Mouse (Mus musculus) activated CD4-positive, CD25-positive, alpha-beta regulatory T cell, adult 4 months (primary cell): ENCODE results near the gene Pef1. TPM values are rescaled to one million over a fixed set of nuclear protein-coding genes. Genes with fewer than 3 reads are reported as not detected.

Source experiments
- ATAC-seq: one replicate; pipeline ENCODE4 v1.8.0; 2017
- polyA plus RNA-seq, 2 experiments: library from polyadenylated mRNA; unstranded; fragments of 100-300 nt; shearing (Covaris generic); gene quantifications; one replicate each; pipeline ENCODE4 v1.2.1; 2017

Gene Pef1
- polyA plus RNA-seq, 2 experiments from 2014 or later = 28.6 to 41.4 TPM

- no peak for ATAC-seq
Observed at GRCm38 (mm10) chr4:130141786-130142185, 39.4 kb downstream of the Pef1 start.

DNA sequence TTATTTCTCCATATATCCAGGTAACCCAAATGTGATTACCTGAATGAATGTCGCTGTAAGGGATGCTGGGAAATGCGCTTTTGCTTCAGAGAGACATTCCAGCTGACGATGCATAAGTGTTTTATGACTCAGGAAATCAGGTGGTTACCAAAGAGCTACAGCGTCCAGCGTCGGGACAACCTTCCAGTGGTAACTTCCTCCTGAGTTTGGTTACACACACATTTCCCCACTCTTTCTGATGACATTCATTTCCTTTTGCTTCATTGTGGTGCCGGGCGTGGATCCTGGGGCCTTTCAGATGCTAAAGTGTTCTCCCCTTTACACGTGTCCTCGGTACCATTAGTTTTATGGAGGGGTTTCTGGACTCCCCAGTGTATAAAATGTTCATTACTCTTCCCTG, 46.0 kb downstream of the Pef1 start:
- no peak for ATAC-seq

DNA sequence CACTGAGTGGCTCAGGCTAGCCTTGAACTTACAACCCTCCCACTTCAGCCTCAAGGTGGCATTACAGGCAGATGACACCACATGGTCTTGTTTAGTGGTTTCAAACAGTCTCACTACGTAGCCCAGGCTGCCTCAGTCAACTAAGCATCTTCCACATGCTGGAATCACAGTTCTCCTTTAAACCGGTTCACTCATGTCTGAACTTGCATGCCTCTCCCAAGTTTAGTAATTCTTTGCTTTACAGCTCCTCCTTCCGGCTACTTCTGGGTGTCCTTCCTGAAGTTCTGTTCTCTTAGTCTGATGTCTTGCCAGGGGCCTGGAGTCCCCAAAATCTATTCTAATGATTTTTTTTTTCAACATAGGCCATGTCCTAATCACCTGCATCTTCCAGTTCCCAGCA, 51.9 kb downstream of the Pef1 start:
- ATAC-seq = no peak

GRCm38 (mm10) chr4:130156812-130157371, 54.5 kb downstream of the Pef1 start:
- no peak for ATAC-seq

DNA sequence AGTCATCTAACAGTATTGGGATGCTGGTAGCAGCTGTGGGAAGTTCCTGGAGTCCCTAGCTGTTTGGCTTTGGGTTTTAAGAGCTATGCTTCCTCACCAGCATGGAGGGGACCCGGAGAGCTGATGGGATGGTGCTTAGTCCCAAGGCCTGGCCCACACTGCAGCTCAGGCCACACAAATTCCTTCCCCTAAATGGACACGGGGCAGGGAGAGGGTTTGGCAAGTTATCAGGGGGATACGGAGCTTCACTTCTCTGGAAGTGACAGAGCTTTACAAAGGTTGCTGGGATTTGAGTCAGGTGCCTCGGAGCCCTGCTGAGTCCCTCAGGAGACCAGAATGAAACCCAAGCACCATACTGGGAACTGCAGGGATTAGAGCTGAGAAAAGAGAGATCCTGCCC, 59.0 kb downstream of the Pef1 start:
- ATAC-seq = no peak

- no peak for ATAC-seq
Observed at GRCm38 (mm10) chr4:130163391-130163861, 61.1 kb downstream of the Pef1 start.

DNA sequence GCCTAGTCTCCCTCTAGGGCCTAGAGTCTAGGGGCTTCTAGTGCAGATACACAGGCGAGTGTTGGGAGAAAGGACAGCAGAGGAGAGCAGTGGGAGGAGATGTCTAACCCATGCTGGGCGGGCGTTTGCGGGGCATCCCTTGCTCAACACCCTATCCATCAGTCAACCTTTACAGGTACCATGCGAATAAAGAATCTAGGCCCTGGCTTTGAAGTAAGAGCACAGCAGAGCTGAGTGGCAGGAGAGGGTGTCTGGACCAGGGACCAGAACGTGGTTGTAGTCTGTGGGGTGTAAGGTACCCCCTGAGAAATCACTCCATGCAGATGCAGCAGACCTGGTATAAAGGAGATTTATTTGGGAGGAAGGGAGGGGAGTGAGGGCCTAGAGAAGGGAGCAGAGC, 61.8 kb downstream of the Pef1 start:
- ATAC-seq = no peak

- no peak for ATAC-seq
Observed at GRCm38 (mm10) chr4:130166061-130166460, 63.7 kb downstream of the Pef1 start.

DNA sequence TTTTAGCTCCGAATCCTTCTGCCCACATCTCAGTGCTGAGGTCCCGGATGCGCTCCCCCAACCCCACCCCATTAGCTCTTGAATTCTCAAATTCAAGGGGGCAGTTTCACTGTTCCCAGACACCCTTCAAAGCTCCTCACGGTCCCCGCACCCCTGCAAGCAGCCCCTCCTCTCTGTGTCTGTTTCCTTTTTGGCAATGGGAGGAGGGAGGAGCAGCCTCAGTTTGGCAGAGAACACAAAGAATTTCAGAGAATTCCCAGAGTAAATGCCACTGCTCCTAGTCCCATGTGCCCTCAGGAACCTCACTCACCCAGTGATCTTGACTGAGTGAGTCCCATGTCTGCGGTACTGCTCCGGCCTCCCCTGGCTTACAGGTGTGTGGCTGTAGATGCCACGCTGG, 64.2 kb downstream of the Pef1 start:
- ATAC-seq = no peak

- ATAC-seq = no peak
Observed at GRCm38 (mm10) chr4:130167321-130167720, 65.0 kb downstream of the Pef1 start.

GRCm38 (mm10) chr4:130167814-130168213, 65.5 kb downstream of the Pef1 start:
- no peak for ATAC-seq

GRCm38 (mm10) chr4:130168280-130169183, 66.2 kb downstream of the Pef1 start:
- no peak for ATAC-seq

GRCm38 (mm10) chr4:130169411-130169971, 67.1 kb downstream of the Pef1 start:
- ATAC-seq = no peak

DNA sequence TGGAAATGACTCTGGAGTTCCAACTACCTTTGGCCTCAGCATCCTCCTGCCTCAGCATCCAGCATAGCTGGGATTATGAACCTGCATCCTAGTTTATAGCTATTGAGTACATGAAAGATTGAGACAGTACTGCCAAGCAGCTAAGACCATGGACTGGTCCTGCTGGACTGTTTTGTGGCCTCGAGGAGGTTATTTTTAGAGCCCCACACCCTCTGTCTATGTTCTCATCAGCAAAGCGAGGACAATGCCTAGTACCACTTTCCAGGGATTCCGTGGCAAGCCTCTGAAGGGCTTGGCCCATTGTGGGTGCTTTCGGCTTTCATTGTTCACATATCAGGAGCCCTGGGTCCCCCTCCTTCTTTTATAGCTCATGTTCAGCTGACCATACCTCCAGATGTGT, 68.0 kb downstream of the Pef1 start:
- no peak for ATAC-seq

GRCm38 (mm10) chr4:130171951-130172765, 69.8 kb downstream of the Pef1 start:
- ATAC-seq = no peak

GRCm38 (mm10) chr4:130173060-130173822, 70.9 kb downstream of the Pef1 start:
- ATAC-seq = no peak

DNA sequence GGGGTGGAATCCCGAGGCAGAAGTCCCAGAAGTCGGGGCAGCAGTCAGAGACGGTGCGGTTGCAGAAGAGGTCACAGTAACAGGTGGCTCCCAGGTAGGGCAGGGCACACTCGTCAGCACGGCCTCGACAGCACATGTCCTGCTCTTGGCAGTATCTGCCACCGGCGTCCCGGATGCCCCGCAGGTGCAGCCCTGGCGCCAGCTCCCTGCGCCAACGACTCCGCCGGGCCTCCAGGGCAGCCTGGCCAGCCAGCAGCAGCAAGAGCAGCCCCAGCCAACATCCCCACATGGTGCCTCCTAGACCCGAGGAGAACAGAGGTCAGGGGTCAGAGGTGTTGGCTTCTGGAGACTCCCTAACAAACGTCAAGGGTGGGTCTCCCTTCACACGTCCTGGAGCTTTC, 71.6 kb downstream of the Pef1 start:
- no peak for ATAC-seq

GRCm38 (mm10) chr4:130174335-130175031, 72.1 kb downstream of the Pef1 start:
- no peak for ATAC-seq

DNA sequence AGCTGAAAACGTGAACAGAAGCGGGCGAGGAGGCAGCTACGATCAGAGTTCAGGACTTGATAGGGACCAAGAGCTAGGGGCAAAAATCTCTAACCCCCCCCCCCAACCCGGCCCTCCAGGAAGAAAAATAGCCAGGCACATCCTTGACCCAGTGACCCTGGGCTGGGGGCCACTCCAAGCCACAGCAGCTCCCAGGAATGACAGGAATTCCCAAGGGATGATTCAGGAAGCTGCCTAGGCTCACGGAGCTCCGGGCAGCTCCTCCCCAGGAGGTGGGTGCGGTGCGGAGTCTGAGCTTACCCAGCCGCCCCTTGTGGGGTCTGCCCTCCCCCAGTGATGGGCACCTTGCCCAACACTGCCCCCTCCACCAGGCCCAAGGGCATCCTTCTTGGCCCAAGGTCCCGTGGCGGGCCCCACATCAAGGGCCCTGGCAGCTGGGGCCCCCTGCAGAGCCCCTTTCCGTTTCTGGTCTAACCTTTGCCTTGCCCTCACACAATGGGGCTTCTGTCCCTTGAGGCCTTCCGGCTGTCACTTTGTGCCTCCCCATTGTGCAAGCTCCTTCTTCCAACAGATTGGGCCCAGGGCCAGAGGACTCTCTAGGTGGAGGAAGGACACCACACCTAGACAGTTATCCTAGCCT, 72.8 kb downstream of the Pef1 start, which contains the start of gene Tinagl1:
Tinagl1 (minus strand) TSS at position 51 of the 640 bp plus-strand sequence.
- no peak for ATAC-seq

- no peak for ATAC-seq
Observed at GRCm38 (mm10) chr4:130176156-130176720, 73.9 kb downstream of the Pef1 start.
